Mouse (Mus musculus) intestine, postnatal 0 days (tissue): ENCODE results near the gene Hivep2. TPM values are rescaled to one million over a fixed set of nuclear protein-coding genes. Genes with fewer than 3 reads are reported as not detected.

Experiments
- ATAC-seq: fragments of 200-750 bp; cut with Nextera tagmentation; 2 replicates; pipeline ENCODE4 v1.8.0; 2017; ENCODE audit warnings: mild to moderate bottlenecking, moderate TSS enrichment, moderate library complexity
- H3K27ac ChIP-seq: fragments of 300-500 bp; sonication (generic); 2 replicates; pipeline ENCODE4 v1.5.1; 2014; ENCODE audit warnings: mild to moderate bottlenecking, low read depth, low read length, moderate library complexity
- H3K27me3 ChIP-seq: fragments of 300-500 bp; sonication (generic); replicated peaks from 2 replicates; pipeline ENCODE4 v1.6.1; 2014; ENCODE audit warnings: low read length, mixed read lengths; ENCODE audit not compliant: control insufficient read depth, insufficient read depth
- H3K36me3 ChIP-seq: fragments of 300-500 bp; sonication (generic); 2 replicates; pipeline ENCODE4 v1.6.1; 2014; ENCODE audit warnings: mild to moderate bottlenecking, moderate library complexity; ENCODE audit not compliant: control insufficient read depth, insufficient read depth
- H3K4me1 ChIP-seq: fragments of 300-500 bp; sonication (generic); replicated peaks from 2 replicates; pipeline ENCODE4 v1.6.1; 2014; ENCODE audit warnings: antibody characterized with exemption, low read length, mixed read lengths; ENCODE audit not compliant: control insufficient read depth, insufficient read depth
- H3K4me2 ChIP-seq: fragments of 300-500 bp; sonication (generic); replicated peaks from 2 replicates; pipeline ENCODE4 v1.6.1; 2014; ENCODE audit warnings: low read depth, mild to moderate bottlenecking, moderate library complexity
- H3K4me3 ChIP-seq: fragments of 300-500 bp; sonication (generic); 2 replicates; pipeline ENCODE4 v1.5.1; 2014; ENCODE audit warnings: low read depth, low read length
- H3K9ac ChIP-seq: fragments of 300-500 bp; sonication (generic); 2 replicates; pipeline ENCODE4 v1.6.1; 2014; ENCODE audit warnings: mild to moderate bottlenecking, low read depth, low read length
- H3K9me3 ChIP-seq: fragments of 300-500 bp; sonication (generic); 2 replicates; pipeline ENCODE4 v1.6.1; 2016; ENCODE audit warnings: mixed run types; ENCODE audit not compliant: control insufficient read depth
- CTCF ChIP-seq: sonication (generic); IDR thresholded peaks from 2 replicates; pipeline ENCODE4 v1.5.1; 2016; ENCODE audit warnings: low read depth, mild to moderate bottlenecking, control low read depth, antibody characterized with exemption, moderate library complexity
- WGBS: fragments of 180-500 bp; shearing (Covaris S2); extraction: QIAGEN DNeasy Blood & Tissue Kit; methylation state at CpG from one replicate; pipeline ENCODE4 v1.1.7; 2014; 5-methylcytosine and 5-hydroxymethylcytosine counted together
- polyA plus RNA-seq: library from polyadenylated mRNA; unstranded; fragments of >200 nt; fragmentation: Nextera tagmentation; extraction: Ambion mirVana; gene quantifications from 2 replicates; pipeline ENCODE4 v1.2.1, GENCODE M21; 2015

Gene Hivep2
- polyA plus RNA-seq, 1 experiment from 2014 or later = 3.5 TPM

- 80% methylated on average over 6 of the region's 6 CpGs for WGBS
- H3K4me3 ChIP-seq = no peak overlapping the region
- no peaks in the 10 kb centered on the region for H3K27me3 ChIP-seq
- no peaks in the 10 kb centered on the region for H3K9me3 ChIP-seq
- no peak overlapping the region for H3K27ac ChIP-seq
- H3K36me3 ChIP-seq = no peaks in the 10 kb centered on the region
- ATAC-seq = no peak
- no peaks in the 10 kb centered on the region for H3K4me1 ChIP-seq
- TF ChIP-seq CTCF = no peak
- no peak overlapping the region for H3K4me2 ChIP-seq
- no peak overlapping the region for H3K9ac ChIP-seq
Measured at GRCm38 (mm10) chr10:14080830-14081229, 115.0 kb downstream of the Hivep2 start.

GRCm38 (mm10) chr10:14081824-14082223 lies 115.9 kb downstream of the Hivep2 start:
- Histone ChIP-seq H3K9me3 (no peaks in the 10 kb centered on the region), H3K36me3 (no peaks in the 10 kb centered on the region), H3K27me3 (no peaks in the 10 kb centered on the region), H3K4me1 (no peaks in the 10 kb centered on the region), H3K4me3 (no peak overlapping the region), H3K4me2 (no peak overlapping the region), H3K27ac (no peak overlapping the region), H3K9ac (no peak overlapping the region)
- WGBS = 57% methylated on average over 3 of the region's 3 CpGs
- no peak for TF ChIP-seq CTCF
- no peak for ATAC-seq

DNA sequence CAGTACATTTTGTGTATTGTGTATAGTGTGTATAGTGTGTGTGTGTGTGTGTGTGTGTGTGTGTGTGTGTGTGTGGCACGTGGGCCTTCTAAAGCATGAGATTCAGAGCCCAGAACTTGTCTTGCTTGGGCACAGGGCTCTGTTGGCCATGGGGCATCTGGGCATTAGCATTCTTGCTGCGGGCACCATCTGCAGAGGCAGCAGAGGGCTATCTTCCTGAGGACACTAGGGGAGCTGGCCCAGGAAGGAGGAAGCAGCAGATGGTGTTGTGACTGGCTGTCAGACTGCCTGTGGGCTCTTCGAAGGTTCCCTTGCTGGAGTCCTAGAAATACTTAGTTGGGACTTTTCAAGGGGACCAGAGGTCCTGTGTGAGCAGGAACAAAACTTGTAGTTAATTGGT lies 116.4 kb downstream of the Hivep2 start:
- H3K9me3 ChIP-seq = no peaks in the 10 kb centered on the region
- H3K4me3 ChIP-seq = no peak overlapping the region
- H3K4me2 ChIP-seq = no peak overlapping the region
- 88% methylated on average over 3 of the region's 3 CpGs for WGBS
- no peak for ATAC-seq
- TF ChIP-seq CTCF = no peak
- no peak overlapping the region for H3K9ac ChIP-seq
- no peaks in the 10 kb centered on the region; the same call in 1 of the 2 replicates for H3K4me1 ChIP-seq
- no peak overlapping the region for H3K27ac ChIP-seq
- no peaks in the 10 kb centered on the region for H3K36me3 ChIP-seq
- H3K27me3 ChIP-seq = no peaks in the 10 kb centered on the region

DNA sequence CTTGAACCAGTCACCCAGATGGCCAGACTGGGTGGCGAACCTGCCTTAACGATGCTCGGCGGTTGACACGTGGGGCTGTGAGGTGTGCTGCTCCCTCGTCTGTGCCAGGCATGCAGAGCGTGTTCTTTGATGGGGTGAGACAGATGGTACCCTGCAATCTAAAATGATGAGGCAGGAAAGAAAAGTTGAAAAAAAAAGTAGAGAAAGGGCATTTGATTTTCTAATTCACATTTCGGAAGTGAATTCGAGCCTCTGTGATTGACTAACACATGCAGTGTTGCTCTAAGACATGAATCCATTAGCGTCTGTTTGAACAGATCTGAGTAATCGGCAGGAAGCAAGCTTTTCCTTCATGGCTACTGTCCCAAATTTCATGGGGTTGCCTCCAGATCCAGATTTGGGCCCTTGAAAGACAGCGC lies 119.4 kb downstream of the Hivep2 start:
- 82% methylated on average over 12 of the region's 12 CpGs for WGBS
- Histone ChIP-seq H3K9ac (no peak overlapping the region), H3K9me3 (no peaks in the 10 kb centered on the region), H3K27ac (no peak overlapping the region), H3K4me1 (no peaks in the 10 kb centered on the region; the same call in 1 of the 2 replicates), H3K27me3 (no peaks in the 10 kb centered on the region), H3K4me3 (no peak overlapping the region), H3K36me3 (no peaks in the 10 kb centered on the region), H3K4me2 (no peak overlapping the region)
- ATAC-seq = no peak
- no peak for TF ChIP-seq CTCF

GRCm38 (mm10) chr10:14085882-14086515 lies 120.1 kb downstream of the Hivep2 start:
- TF ChIP-seq CTCF = no peak
- H3K9ac ChIP-seq = no peak overlapping the region
- 34% methylated on average over 10 of the region's 10 CpGs for WGBS
- H3K27me3 ChIP-seq = no peaks in the 10 kb centered on the region
- no peaks in the 10 kb centered on the region for H3K36me3 ChIP-seq
- no peaks in the 10 kb centered on the region for H3K9me3 ChIP-seq
- no peaks in the 10 kb centered on the region; the same call in 1 of the 2 replicates for H3K4me1 ChIP-seq
- peak overlapping the region; percentile 15 for H3K4me3 ChIP-seq
- 0 out of 2 replicates have a peak, but pooled peaks have one; percentile 33 for ATAC-seq
- H3K4me2 ChIP-seq = peak overlapping the region; percentile 52
- peak overlapping the region; percentile 30; the same call in 1 of the 2 replicates for H3K27ac ChIP-seq

- H3K9ac ChIP-seq = no peak overlapping the region
- H3K4me2 ChIP-seq = no peak overlapping the region
- H3K27ac ChIP-seq = no peak overlapping the region
- TF ChIP-seq CTCF = no peak
- H3K4me1 ChIP-seq = no peaks in the 10 kb centered on the region; the same call in 1 of the 2 replicates
- ATAC-seq = no peak
- no peak overlapping the region for H3K4me3 ChIP-seq
- H3K27me3 ChIP-seq = no peaks in the 10 kb centered on the region
- 82% methylated on average over 7 of the region's 7 CpGs for WGBS
- no peaks in the 10 kb centered on the region for H3K36me3 ChIP-seq
- no peaks in the 10 kb centered on the region for H3K9me3 ChIP-seq
Measured at GRCm38 (mm10) chr10:14087316-14087715, 121.4 kb downstream of the Hivep2 start.
